Mouse (Mus musculus) megakaryocyte, embryonic 14.5 days (primary cell): Measurements from ENCODE around the gene Nos1ap.

Experiments
- FLI1 ChIP-seq: IDR thresholded peaks from 2 replicates; pipeline ENCODE4 v1.6.1; 2012; ENCODE audit warnings: low read length, inconsistent platforms, mixed read lengths
- GATA1 ChIP-seq: IDR thresholded peaks from 3 replicates; pipeline ENCODE4 v1.6.1; 2012; ENCODE audit warnings: mixed read lengths, low read length, inconsistent platforms, borderline replicate concordance

- no peak for TF ChIP-seq GATA1
- no peak for TF ChIP-seq FLI1
Observed at GRCm38 (mm10) chr1:170473460-170473859, 116.2 kb downstream of the Nos1ap start.
